In the genomic region with DNA sequence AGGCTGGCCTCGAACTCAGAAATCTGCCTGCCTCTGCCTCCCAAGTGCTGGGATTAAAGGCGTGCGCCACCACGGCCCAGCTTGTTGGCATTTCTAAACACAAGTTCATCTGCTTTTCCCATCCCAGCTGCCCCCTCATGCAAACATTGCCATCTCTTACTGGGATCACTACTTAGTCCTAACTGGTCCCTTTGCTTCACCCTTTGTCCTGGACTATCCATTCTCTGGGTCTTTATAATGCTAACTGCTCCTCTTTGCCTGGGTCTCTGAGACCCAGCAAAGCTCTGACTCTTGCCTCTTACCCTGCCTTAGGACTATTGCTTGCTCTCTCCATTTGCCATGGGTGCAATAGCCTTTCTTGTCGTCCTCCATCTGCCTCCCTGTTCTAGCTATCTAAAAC, we compare ENCODE assay signal across 18 mouse cellular contexts.
"Had no signal": no experiment of that assay in that cellular context is flagged by ENCODE, and none has a peak within 500 bp of the region (broad histone marks: within the 10 kb centered on the region; RNA-seq: fewer than 3 reads in every experiment).

No protein-coding gene starts in this region.

- H3K4me3 ChIP-seq: liver, embryonic 15.5 days; lung, embryonic 15.5 days; midbrain, embryonic 10.5 days; midbrain, embryonic 13.5 days; midbrain, embryonic 15.5 days; myocyte; neural tube, embryonic 13.5 days; neural tube, embryonic 15.5 days had no signal

- H3K36me3 ChIP-seq: liver, embryonic 15.5 days; lung, embryonic 15.5 days; midbrain, embryonic 10.5 days; midbrain, embryonic 13.5 days; midbrain, embryonic 15.5 days; neural tube, embryonic 13.5 days; neural tube, embryonic 15.5 days had no signal

- H3K27me3 ChIP-seq: midbrain, embryonic 13.5 days; midbrain, embryonic 15.5 days; neural tube, embryonic 13.5 days; neural tube, embryonic 15.5 days had no signal

- DNase-seq: liver, postnatal 0 days; lung, adult 2 months; lung, postnatal 14 days; lung, postnatal 36 days; retina, postnatal 1 day; right cerebral cortex, adult 18-20 months; right cerebral cortex, postnatal 25 days; right cerebral cortex, postnatal 4 days; spleen, adult 18-20 months had no signal

- H3K27ac ChIP-seq: liver, embryonic 15.5 days; lung, embryonic 15.5 days; macrophage; midbrain, embryonic 10.5 days; midbrain, embryonic 13.5 days; midbrain, embryonic 15.5 days; neural tube, embryonic 13.5 days; neural tube, embryonic 15.5 days had no signal
